Mouse (Mus musculus): Measurements from ENCODE around the gene Thbs2.

Thbs2 gene

DNA sequence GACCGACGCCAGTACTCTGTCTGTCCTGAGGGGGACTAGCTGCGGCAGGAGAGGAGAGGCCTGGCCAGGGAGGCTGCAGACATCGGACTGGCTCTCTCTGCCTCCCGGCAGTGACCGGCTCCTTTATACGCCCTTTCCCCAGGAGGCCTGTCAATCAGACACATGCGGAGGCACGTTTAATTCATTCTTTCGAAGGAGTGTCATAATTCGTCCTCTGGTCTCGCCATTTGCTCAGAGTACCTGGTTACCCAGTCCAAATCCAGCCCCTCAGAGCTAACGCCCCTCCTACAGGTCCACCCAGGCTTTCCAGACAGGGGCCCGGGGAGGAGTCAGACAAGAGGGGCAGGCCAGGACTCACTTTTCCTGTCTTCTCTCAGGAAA lies at the start of gene Thbs2:
TSS of gene Thbs2 (minus strand) at position 242 of the 381 bp plus-strand sequence.
- peak; percentile 73 for DNase-seq (ENCODE audit: low spot score)

DNA sequence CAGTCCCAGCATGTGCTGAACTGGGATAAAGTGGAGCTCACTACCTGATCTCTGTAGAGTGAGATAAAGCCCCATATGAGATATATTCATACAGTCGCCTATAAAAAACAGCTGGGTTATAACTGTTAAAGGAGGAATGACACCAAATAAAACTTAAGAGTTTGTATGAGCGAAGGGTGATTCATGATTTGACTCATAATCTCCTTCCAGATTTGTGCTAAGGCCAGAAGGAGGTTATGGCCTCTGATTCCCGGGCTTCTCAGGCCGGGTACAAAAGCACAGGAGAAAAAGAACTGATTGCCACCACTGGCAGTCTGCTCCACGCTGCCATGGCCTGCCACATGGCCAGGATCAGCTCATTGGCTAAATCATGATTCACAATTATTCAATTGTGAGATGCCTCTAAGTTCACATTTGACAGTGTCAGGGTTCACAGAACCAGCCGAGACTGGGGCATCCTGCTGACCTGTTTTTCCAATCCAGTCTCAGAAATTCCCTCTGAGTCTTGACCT lies 41.5 kb upstream of the Thbs2 start:
- DNase-seq (ENCODE audit: low spot score): no peak

DNA sequence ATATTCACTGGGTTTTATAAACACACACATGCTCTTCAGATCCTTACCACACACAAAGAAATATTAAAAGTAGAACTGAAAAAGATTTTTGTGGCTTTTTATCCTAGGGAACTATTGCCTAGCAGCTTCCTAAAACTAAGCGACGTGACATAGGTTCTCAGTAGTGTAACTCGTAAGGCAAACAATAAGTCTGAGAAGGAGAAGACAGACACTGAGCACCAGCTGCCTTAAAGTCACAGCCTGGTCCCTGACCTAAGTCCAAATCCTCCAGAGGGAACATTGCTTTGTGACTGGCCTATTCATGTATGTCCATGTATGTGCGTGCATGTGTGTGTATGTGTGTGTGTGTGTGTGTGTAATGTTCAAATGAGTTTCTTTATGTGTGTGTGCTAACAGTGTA lies 40.3 kb upstream of the Thbs2 start:
- DNase-seq (ENCODE audit: low spot score): no peak

DNA sequence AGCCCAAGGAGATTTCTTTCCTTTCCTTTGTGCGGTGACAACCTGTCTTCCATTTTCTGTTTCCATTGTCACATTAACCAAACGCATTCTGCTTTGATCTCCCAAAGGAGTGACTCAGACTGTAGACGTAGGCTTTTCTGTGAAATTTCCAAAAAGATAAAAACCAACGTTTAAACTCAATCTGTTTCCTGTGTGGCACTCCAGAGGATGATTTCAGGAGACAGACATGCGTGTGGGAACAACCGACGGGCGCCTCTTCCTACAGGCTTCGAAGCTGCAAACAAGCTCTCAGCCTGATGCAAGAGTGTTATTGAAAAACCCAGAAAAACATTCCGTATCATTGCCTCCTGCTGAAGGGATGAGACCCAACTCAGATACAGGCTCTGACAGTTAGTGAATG lies 39.9 kb upstream of the Thbs2 start:
- no peak for DNase-seq (ENCODE audit: low spot score)

DNA sequence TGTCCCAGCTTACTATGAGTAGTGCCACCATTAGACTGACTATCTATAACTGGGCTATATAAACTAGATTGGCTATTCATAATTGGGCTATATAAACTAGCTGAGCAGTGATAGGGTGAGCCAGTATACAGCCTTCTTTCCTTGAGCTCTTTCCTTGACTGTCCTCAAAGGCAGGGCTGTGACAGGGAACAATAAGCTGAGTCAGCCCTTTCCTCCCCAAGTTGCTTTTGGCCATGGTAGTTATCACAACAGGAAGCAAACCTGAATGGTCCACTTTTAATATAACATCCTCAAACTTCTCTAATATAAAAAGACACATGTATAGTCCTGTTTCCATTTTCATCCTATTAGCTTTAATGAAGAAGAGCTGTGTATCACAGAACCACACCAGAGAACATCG lies 39.0 kb upstream of the Thbs2 start:
- no peak for DNase-seq (ENCODE audit: low spot score)

DNA sequence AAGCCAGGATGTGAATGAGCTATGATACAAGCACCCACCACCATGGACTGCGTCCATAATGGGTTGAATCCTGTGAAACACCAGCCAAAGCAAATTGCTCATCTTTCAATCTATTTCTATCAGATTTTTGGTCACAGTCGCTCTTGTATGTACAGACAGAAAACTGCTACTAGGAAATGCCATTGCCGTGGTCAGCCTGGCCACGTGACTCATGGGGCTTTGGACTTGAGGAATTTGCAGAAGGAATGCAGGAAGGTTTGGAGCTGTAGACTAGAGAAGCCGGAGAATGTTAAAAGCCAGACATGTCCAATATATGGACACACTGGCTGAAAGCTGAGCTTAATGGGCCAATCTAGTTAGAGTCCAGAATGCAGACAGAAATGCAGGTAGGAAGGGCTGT lies 36.6 kb upstream of the Thbs2 start:
- DNase-seq (ENCODE audit: low spot score): no peak

DNA sequence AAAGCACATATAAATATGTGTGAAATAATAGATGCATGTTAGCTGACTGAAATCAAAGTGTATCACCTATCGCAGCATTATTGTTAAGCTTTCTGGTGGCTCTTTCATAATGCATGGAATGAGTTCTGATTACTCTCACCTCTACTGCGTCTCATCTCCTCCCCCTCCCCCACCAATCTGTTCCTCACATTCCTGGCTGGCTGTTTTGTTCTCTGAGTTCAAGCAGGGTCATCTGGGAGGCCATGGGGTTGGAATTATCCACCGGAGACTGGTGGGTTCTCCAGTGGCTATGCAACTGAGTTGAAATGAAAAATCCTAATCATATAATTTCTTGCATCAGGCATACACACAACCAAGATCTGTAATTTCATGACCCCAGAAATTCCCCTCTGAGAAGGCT lies 33.4 kb upstream of the Thbs2 start:
- no peak for DNase-seq (ENCODE audit: low spot score)

DNA sequence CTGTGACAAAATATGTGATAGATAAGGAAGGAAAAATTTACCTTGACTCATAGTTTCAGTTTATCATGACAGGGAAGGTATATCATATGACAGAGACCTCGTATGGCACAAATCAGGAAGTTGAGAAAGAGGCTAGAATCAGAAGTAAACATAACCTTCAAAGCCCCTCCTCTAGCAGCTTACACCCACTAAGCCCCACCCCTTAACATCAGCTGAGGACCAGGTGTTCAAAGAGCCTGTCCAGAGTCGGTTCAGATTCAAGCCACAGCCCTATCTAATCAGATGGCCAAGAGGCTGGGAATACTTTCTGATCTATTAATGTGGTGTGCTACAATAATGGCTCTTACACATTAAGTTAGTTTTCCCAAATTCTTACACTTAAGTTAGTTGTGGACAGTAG lies 30.8 kb upstream of the Thbs2 start:
- no peak for DNase-seq (ENCODE audit: low spot score)

DNA sequence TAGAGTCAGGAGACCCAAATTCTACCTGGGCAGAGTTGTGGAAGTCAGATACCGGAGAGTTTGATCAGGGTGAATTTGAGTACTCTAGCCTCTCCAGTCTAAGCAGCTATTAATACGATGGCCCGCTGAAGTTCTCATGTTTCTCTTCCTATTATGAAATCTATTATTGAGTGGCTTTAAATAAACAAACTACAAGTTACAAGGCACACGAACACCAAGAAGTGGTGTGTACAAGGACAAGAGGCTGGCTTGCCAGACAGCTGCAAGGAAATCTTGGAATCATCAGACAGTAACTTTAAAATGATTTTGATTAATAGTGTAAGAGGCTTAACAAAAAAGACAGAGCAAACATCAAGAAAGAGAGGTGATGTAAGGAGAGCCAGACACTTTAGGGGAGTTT lies 27.3 kb upstream of the Thbs2 start:
- no peak for DNase-seq (ENCODE audit: low spot score)

DNA sequence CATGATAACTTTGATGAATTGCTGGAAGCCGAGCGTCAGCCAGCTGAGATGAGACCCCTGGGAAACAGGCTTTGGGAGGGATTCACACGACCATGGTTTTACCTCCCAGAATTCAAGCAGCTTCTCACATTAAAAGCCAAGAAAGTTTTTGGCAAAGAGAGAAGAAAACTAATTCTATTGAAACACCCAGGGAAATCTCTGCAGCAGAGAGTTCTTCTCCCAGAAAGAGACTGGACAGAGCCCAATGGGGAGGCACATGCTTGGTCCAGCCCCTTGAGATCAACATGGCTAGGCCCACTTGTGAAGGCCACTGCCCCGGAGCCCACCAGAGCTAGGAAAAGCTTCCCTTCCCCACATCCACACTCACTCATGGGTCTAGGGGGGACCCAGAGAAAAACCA lies 26.9 kb upstream of the Thbs2 start:
- no peak for DNase-seq (ENCODE audit: low spot score)

DNA sequence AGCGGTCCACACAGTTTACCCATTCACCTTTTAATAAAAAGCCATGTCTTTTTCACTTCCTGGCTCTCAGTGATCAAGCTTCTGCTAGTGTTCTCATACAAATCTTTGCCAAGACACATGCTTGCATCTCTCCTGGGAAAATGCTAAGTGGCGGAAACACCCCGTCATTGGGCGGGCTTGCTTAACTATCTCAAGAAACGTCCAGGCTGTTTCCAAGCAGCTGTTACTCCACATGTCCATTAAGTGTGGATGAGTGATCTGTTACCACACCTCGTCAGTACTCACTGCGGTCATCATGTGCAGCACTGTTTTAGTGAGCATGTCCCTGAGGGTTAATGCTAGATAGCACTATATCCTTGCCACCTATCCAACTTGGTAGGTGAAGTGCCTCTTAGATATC lies 26.2 kb upstream of the Thbs2 start:
- DNase-seq (ENCODE audit: low spot score): no peak

DNA sequence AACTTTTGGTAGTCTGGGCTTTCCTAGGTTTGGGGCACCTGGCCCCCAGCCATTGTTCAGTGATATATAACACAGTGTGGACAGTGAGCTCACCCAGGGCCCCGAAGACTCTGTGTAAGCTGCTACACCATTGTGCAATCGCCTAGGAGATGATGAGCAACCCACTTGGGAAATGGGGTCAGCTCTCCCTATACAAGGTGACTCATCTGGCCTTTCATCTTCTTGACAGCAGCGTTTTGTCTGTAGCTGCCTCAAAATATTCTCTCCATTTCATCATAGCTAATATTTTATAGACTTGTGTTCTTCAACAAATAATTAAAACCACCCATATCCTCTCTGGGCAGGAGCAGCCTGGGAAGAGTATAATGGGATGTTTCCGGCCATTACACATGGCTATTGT lies 24.8 kb upstream of the Thbs2 start:
- no peak for DNase-seq (ENCODE audit: low spot score)

DNA sequence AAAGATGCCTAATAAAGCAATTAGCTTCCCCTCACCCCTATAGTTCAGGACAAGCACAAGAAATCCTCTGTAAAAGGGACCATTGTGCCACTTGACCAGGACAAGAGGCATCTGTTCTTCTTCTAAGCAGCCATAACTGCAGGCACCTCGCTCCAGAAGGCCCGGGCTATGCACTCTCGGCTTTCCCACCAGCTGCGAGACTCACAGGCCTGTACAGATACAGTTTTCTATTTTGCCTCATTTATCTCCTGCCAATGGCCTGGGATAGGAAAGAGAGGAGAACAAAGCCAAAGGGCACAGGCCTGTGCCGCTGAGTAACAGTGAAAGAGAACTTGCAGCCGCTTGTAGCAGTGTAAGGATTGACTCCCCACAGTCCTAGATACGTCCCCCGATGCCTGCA lies 20.7 kb upstream of the Thbs2 start:
- DNase-seq (ENCODE audit: low spot score): no peak

DNA sequence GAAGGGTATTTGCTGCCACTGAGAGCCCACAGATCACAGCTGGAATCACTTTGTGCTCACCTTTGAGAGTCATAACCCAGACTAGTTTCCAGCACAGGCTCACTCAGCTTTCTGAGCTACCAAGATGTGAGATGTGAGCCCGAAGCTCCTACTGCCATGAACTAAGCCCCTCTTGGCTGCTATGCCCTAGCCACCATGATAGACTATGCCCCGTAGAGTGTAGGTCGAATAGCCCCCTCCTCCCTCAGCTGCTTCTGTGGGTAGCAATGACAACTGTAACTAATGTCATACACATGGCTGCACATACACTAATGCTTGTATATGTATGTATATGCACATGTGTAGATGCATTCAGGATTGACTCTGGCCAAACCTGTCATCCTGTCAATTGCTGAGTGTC lies 20.3 kb upstream of the Thbs2 start:
- no peak for DNase-seq (ENCODE audit: low spot score)

DNA sequence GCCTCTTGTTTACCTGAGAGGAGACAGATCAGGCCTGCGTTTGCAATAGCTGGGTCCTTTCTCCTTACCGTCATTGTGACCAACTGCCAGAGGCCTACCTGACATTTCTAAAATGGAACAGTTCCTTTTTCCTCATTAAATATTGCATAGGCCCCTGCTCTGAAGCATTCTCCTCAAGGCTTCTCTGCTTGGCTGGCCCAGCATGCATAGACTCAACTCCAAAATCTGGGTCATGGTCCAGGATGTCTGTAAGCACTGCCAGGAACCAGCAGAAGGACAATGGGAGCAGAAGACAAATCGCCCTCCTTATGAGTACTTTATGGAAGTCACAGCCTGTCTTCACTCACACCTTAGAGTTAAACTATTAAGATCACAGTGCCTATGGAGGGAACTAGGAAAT lies 17.7 kb upstream of the Thbs2 start:
- DNase-seq (ENCODE audit: low spot score): no peak

DNA sequence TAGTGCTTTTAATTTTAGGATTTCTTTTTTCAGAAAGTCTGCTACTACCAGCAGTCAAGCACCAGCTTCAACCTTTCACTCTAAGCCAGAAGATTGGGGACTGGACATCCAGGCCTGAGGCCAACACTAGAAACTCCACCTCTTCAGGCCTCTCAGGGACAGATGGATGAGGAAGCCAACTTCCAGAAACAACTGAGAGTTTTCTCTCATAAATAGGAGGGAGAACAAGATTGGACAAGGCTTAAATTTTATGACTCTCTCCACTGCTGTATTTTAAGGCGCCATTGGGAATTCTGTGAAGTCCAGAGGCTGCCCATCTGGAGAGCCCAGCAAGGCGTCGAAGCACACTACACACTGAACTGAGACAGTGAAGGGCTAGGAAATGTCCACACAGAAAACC lies 17.0 kb upstream of the Thbs2 start:
- DNase-seq (ENCODE audit: low spot score): no peak

DNA sequence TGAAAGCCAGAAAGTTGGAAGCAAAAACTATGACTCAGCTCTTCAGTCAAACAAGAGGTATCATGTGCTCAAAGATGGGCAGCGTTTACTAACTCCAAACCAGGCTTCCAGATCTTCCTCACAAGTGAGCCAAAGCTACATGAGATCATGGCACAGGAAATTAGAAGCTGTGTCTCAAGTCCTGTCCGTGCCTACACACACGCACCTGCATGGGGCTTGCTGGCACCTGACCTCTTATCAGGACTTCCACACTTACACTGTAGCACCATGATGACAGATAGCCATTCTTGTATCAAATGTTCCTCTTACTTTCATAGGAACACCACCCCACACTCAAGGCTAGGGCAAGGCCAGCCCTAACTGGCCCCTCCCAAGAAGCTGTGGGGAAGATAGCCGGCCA lies 12.0 kb upstream of the Thbs2 start:
- DNase-seq (ENCODE audit: low spot score): no peak

DNA sequence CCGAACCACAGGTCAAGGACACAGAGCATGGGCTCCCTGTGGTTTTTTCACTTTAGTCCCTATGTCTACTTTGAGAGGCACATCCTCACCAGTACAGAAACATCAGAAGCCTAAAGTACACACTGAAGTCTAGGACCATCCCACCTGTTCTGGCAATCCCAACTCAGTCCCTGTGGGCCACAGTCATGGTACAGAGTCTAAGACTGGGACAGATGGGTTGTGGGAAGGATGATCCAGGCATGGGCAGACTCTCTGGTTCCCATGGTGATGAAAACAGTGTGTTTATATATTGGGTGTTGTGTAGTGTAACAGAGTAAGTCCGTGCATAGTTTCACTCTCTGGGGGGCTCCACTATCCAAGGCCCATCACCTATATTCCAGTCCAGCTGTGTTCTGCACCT lies 11.4 kb upstream of the Thbs2 start:
- DNase-seq (ENCODE audit: low spot score): no peak

DNA sequence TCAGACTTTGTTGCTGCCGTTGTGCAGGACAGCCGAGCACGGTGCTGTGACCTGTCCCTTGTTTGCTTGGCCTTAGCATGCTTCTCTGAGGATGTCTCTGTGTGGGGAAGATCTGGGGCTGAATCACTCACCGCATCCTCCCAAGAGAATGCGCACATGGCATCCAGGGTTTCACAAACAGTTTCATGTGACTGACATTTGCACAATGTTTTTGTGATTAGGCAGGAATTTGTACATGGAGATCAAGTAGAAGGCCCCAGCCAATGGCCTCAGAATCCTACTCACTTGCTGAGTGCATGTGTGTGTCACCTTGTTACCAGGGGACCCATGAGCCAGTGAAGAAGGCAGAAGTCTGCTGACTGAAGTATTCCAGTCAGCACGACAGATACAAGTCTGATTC lies 9.7 kb upstream of the Thbs2 start:
- no peak for DNase-seq (ENCODE audit: low spot score)

DNA sequence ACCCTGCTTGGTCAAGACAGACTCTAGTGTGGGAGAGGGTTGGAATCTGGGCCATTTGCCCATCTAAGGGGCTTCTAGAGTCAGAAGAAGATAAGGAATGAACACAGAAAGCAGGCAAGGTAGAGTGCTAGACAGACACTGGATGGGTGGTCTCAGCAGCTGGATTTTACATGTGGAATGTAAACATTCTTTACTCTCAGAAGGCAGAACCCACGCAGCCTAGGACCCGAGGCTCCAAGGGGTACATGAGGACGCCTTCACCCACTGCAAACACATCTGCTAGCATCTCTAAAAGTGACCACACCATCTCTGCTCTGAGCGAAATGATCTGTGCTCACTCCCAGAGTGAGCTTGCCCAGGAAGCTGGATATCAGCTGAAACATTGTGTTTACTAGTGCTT lies 9.2 kb upstream of the Thbs2 start:
- DNase-seq (ENCODE audit: low spot score): no peak

DNA sequence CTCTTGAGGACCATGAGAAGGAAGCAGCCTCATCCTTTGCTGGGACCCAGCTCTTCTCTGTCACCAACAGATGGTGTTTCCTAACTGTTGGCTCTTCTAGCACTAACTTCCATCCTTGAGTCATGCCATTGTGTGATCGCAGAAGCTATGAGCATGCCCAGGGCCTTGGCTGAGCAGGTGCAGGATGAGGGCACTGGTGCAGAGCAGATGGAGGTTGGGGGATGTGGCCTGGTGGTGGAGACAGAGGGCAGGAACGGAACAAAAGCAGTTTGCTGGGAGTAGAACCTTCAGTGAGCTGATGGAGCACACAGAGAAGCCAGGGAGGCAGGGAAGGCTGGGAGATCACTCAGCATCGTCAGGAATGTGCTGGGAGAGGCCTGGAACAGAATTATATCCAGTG lies 8.7 kb upstream of the Thbs2 start:
- no peak for DNase-seq (ENCODE audit: low spot score)

DNA sequence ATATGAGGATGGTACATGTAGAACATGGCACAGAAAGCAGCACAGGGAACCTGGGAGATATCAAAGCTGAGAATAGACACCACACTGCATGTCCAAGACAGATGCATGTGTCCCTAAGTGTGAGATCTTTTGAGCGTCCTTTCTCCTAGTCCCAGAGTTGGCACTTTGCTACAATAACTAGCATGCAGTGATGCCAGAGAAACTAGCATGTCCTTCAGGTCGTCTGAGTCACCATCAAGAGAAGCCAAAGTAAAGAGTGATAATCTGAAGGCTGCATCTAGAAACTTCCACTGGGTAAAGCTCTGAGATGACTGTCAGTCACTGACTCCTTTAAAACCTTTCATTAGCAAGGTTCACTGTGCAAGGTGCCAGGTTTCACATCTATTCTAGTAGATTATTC lies 7.9 kb upstream of the Thbs2 start:
- no peak for DNase-seq (ENCODE audit: low spot score)

DNA sequence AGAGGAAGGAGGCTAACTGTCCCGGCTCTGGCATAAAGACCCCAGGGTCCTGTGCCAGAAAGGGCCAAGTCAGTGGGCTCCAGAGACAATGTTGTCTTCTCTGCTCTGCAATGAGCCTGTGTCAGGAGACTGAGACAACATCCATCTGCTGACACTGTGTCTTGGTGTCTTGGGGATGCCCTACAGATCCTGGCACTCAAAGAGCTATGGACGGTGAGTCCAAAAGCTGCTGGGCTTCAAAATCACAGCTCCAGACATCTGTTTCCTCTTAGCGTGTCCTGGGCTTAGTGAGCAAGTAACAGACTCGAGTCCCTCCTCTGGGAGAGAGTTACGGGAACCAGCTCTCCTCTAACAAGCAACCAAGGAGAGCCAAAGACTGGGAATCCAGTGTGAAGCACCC lies 6.2 kb upstream of the Thbs2 start:
- DNase-seq (ENCODE audit: low spot score): no peak

DNA sequence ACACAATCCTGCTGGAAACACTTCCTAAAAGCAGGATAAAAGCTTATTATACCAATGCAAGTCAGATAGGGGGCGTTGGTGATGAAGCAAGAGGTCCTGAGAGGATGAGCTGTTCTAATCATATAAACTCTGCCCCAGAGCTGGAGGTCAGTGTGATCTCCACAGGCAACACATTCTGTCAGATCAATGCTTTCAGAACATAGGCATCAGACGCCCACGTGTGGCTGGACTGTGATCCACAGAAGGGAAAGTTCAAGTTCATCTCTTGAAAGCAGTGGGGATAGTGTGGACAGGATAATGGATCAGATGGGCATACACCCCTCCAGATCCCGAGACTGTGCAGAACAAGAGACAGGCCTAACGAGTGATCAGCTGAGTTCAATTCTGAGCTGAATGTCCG lies 4.2 kb upstream of the Thbs2 start:
- DNase-seq (ENCODE audit: low spot score): no peak

DNA sequence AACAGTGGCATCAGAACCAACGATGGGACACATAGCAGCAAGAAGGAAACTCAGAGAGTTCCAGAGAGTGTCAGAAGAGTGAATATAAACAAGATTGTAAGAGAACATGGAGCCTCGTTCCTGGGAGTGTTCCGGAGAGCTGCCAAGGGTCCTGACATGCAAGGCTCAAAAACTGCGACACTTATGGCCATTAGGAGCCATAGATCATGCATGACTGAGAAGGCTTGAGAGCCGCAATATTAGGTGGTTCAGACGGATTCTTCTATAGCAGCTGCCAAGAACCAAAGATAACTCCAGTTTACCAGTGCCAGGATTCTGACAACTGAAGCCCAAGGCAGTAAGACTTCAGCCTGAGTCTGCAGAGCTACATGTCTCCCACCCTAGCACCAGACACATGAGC lies 3.1 kb upstream of the Thbs2 start:
- no peak for DNase-seq (ENCODE audit: low spot score)

Data from urinary bladder, postnatal 14 days (tissue).